Mouse (Mus musculus): ENCODE results near the gene Naa35. TPM values are rescaled to one million over a fixed set of nuclear protein-coding genes. Genes with fewer than 3 reads are reported as not detected.

Gene Naa35
- total RNA-seq, 1 experiment: 79.1 TPM

DNA sequence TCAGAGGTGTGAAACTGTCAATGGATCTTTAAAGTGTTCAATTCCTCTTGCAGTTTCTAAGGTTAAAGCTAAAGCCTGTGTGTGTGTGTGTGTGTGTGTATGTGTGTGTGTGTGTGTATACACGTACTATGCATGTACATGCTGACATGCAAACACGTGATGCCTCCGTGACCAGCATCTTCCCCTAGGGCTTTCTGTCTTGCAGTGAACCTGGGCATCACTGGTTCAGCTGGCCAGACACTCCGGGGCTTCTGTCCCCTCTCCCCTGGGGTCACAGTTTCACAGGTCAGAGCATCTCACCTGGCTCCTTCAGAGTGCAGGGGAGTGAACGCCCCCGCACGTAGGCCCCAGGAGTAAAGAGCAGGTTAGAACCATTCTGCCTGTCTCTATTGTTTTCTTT is 88.5 kb downstream of the Naa35 start:
- no peak overlapping the region for H3K27ac ChIP-seq (ENCODE audit: insufficient read depth, low read depth, low read length, poor library complexity, severe bottlenecking)
- no peak overlapping the region for H3K9ac ChIP-seq (ENCODE audit: insufficient read depth, low read depth, low read length, poor library complexity, severe bottlenecking)
- peaks cover 2% of the 10 kb centered on the region; the same call in 1 of the 2 replicates for H3K36me3 ChIP-seq (ENCODE audit: control insufficient read depth, insufficient read depth, low read length, poor library complexity, severe bottlenecking)
- H3K4me1 ChIP-seq (ENCODE audit: control insufficient read depth in 2 of 2, insufficient read depth in 2 of 2, low read length in 2 of 2, poor library complexity in 1 of 2): peaks cover 3 to 19% of the 10 kb centered on the region in 2 experiments; a peak in 3 of 4 replicates
- in situ Hi-C loops (cut with MboI; ENCODE audit: low sequenced_read_pairs in 2 of 2, unreplicated experiment in 2 of 2): no loop called here
- H3K4me3 ChIP-seq (ENCODE audit: insufficient read depth in 1 of 2, low read depth in 1 of 2, low read length in 2 of 2, poor library complexity in 1 of 2, severe bottlenecking in 1 of 2): no peak overlapping the region
- no peak for DNase-seq (ENCODE audit: low read depth, low spot score)
- TF ChIP-seq HCFC1 (IDR thresholded peaks at IDR 0.05; ENCODE audit: borderline replicate concordance, insufficient read depth, low read length) (no peak), CHD2 (IDR thresholded peaks at IDR 0.05; ENCODE audit: low read depth, low read length) (no peak), ZC3H11A (IDR thresholded peaks at IDR 0.05; ENCODE audit: borderline replicate concordance, low read depth, low read length) (no peak), ZNF384 (IDR thresholded peaks at IDR 0.05; ENCODE audit: low read depth, low read length) (no peak), MAFK (IDR thresholded peaks at IDR 0.05; ENCODE audit: insufficient read depth, low read depth, low read length) (no peak)
- H3K9me3 ChIP-seq (ENCODE audit: control insufficient read depth, insufficient read depth, low read depth, low read length): no peaks in the 10 kb centered on the region

- Histone ChIP-seq H3K9ac (ENCODE audit: insufficient read depth, low read depth, low read length, poor library complexity, severe bottlenecking) (0 out of 2 replicates have a peak overlapping the region, but pooled peaks have one; percentile 13), H3K9me3 (ENCODE audit: control insufficient read depth, insufficient read depth, low read depth, low read length) (no peaks in the 10 kb centered on the region), H3K4me1 (ENCODE audit: control insufficient read depth in 2 of 2, insufficient read depth in 2 of 2, low read length in 2 of 2, poor library complexity in 1 of 2) (peaks cover 1 to 22% of the 10 kb centered on the region in 2 experiments; a peak in 3 of 4 replicates), H3K27ac (ENCODE audit: insufficient read depth, low read depth, low read length, poor library complexity, severe bottlenecking) (no peak overlapping the region; the same call in 1 of the 2 replicates), H3K36me3 (ENCODE audit: control insufficient read depth, insufficient read depth, low read length, poor library complexity, severe bottlenecking) (peaks cover 2% of the 10 kb centered on the region; the same call in 1 of the 2 replicates), H3K4me3 (ENCODE audit: insufficient read depth in 1 of 2, low read depth in 1 of 2, low read length in 2 of 2, poor library complexity in 1 of 2, severe bottlenecking in 1 of 2) (peak overlapping the region in 1 of 2 experiments; percentile 84; a peak in 2 of 4 replicates)
- in situ Hi-C loops (cut with MboI; ENCODE audit: low sequenced_read_pairs in 2 of 2, unreplicated experiment in 2 of 2): no loop called here
- no peak for DNase-seq (ENCODE audit: low read depth, low spot score)
- no peak for TF ChIP-seq CHD2 (IDR thresholded peaks at IDR 0.05; ENCODE audit: low read depth, low read length)
- no peak for TF ChIP-seq ZC3H11A (IDR thresholded peaks at IDR 0.05; ENCODE audit: borderline replicate concordance, low read depth, low read length)
- no peak for TF ChIP-seq ZNF384 (IDR thresholded peaks at IDR 0.05; ENCODE audit: low read depth, low read length)
- no peak for TF ChIP-seq HCFC1 (IDR thresholded peaks at IDR 0.05; ENCODE audit: borderline replicate concordance, insufficient read depth, low read length)
- no peak for TF ChIP-seq MAFK (IDR thresholded peaks at IDR 0.05; ENCODE audit: insufficient read depth, low read depth, low read length)
Measured at GRCm38 (mm10) chr13:59674215-59674614, 89.2 kb downstream of the Naa35 start.

DNA sequence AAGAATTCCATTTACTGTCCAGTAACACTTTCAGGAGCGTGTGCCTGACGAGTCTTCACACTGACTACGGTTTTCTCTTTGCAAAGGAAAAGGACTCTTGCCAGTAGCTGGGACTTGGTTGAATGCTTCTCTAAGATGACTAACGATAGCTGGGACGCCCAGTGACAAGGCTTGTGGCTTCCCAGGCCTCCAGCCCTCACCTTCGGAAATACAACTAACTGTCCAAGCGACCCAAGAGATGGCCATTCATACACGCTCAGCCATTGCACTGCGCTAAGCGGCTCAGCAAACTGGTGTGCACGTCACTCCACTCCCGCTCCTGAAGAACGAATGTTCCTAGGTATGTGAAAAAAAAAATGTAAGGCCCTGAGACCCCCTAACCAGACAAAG is 89.7 kb downstream of the Naa35 start:
- H3K4me1 ChIP-seq (ENCODE audit: control insufficient read depth in 2 of 2, insufficient read depth in 2 of 2, low read length in 2 of 2, poor library complexity in 1 of 2): peaks cover 2 to 23% of the 10 kb centered on the region in 2 experiments
- H3K9ac ChIP-seq (ENCODE audit: insufficient read depth, low read depth, low read length, poor library complexity, severe bottlenecking): peak overlapping the region; percentile 87; the same call in 1 of the 2 replicates
- peaks cover 2% of the 10 kb centered on the region; the same call in 1 of the 2 replicates for H3K36me3 ChIP-seq (ENCODE audit: control insufficient read depth, insufficient read depth, low read length, poor library complexity, severe bottlenecking)
- no peak for DNase-seq (ENCODE audit: low read depth, low spot score)
- no peaks in the 10 kb centered on the region for H3K9me3 ChIP-seq (ENCODE audit: control insufficient read depth, insufficient read depth, low read depth, low read length)
- H3K4me3 ChIP-seq (ENCODE audit: insufficient read depth in 1 of 2, low read depth in 1 of 2, low read length in 2 of 2, poor library complexity in 1 of 2, severe bottlenecking in 1 of 2): peak overlapping the region; percentile 78 to 84
- in situ Hi-C loops (cut with MboI; ENCODE audit: low sequenced_read_pairs in 2 of 2, unreplicated experiment in 2 of 2): no loop called here
- no peak overlapping the region for H3K27ac ChIP-seq (ENCODE audit: insufficient read depth, low read depth, low read length, poor library complexity, severe bottlenecking)
- TF ChIP-seq MAFK (IDR thresholded peaks at IDR 0.05; ENCODE audit: insufficient read depth, low read depth, low read length) (no peak), CHD2 (IDR thresholded peaks at IDR 0.05; ENCODE audit: low read depth, low read length) (no peak), HCFC1 (IDR thresholded peaks at IDR 0.05; ENCODE audit: borderline replicate concordance, insufficient read depth, low read length) (no peak), ZC3H11A (IDR thresholded peaks at IDR 0.05; ENCODE audit: borderline replicate concordance, low read depth, low read length) (no peak), ZNF384 (IDR thresholded peaks at IDR 0.05; ENCODE audit: low read depth, low read length) (no peak)

GRCm38 (mm10) chr13:59675151-59676011 is 90.3 kb downstream of the Naa35 start, which contains the start of gene Golm1:
Gene Golm1 (minus strand): TSS chr13:59675811.
- H3K4me3 ChIP-seq (ENCODE audit: insufficient read depth in 1 of 2, low read depth in 1 of 2, low read length in 2 of 2, poor library complexity in 1 of 2, severe bottlenecking in 1 of 2): peak within 1 kb of the TSS; percentile 78 to 84
- TF ChIP-seq ZC3H11A (IDR thresholded peaks at IDR 0.05; ENCODE audit: borderline replicate concordance, low read depth, low read length) (no peak), ZNF384 (IDR thresholded peaks at IDR 0.05; ENCODE audit: low read depth, low read length) (no peak), MAFK (IDR thresholded peaks at IDR 0.05; ENCODE audit: insufficient read depth, low read depth, low read length) (no peak), HCFC1 (IDR thresholded peaks at IDR 0.05; ENCODE audit: borderline replicate concordance, insufficient read depth, low read length) (no peak), CHD2 (IDR thresholded peaks at IDR 0.05; ENCODE audit: low read depth, low read length) (no peak)
- in situ Hi-C loops (cut with MboI; ENCODE audit: low sequenced_read_pairs in 2 of 2, unreplicated experiment in 2 of 2): no loop called here
- no peak for DNase-seq (ENCODE audit: low read depth, low spot score)
- H3K36me3 ChIP-seq (ENCODE audit: control insufficient read depth, insufficient read depth, low read length, poor library complexity, severe bottlenecking): peaks cover 2% of the 10 kb centered on the region; the same call in 1 of the 2 replicates
- H3K27ac ChIP-seq (ENCODE audit: insufficient read depth, low read depth, low read length, poor library complexity, severe bottlenecking): no peak within 1 kb of the TSS; the same call in 1 of the 2 replicates
- H3K9ac ChIP-seq (ENCODE audit: insufficient read depth, low read depth, low read length, poor library complexity, severe bottlenecking): peak within 1 kb of the TSS; percentile 87
- peaks cover 8 to 25% of the 10 kb centered on the region in 2 experiments for H3K4me1 ChIP-seq (ENCODE audit: control insufficient read depth in 2 of 2, insufficient read depth in 2 of 2, low read length in 2 of 2, poor library complexity in 1 of 2)
- H3K9me3 ChIP-seq (ENCODE audit: control insufficient read depth, insufficient read depth, low read depth, low read length): no peaks in the 10 kb centered on the region

Data from ES-E14 (cell line).